Mouse (Mus musculus): ENCODE data around the gene Gm10283.
A peak's percentile ranks its signal among the peaks of the same experiment; 100 is the strongest.
"Not testable (repeated sequence)": the region's sequence is repeated elsewhere in the genome, so short reads cannot be mapped to it uniquely, and the experiment has no call there.

Gene Gm10283

GRCm38 (mm10) chr8:60503098-60503497 is at the start of gene Gm10283:
TSS of gene Gm10283 (minus strand) at chr8:60503198.
- DNase-seq, result no peak

GRCm38 (mm10) chr8:60534945-60535344 is 31.9 kb upstream of the Gm10283 start:
- no peak for DNase-seq

GRCm38 (mm10) chr8:60518286-60518685 is 15.3 kb upstream of the Gm10283 start:
- DNase-seq, result no peak

- peak; percentile 92 for DNase-seq
These were observed 2.9 kb upstream of the Gm10283 start, which contains the start of gene Aadat for GRCm38 (mm10) chr8:60505653-60506521. TSS of gene Aadat (plus strand) at chr8:60505932.

GRCm38 (mm10) chr8:60495046-60495445 is 8.0 kb downstream of the Gm10283 start:
- not testable (repeated sequence) for DNase-seq

GRCm38 (mm10) chr8:60494606-60495005 is 8.4 kb downstream of the Gm10283 start:
- DNase-seq, result no peak

- DNase-seq, result no peak
These were observed 10.5 kb downstream of the Gm10283 start for GRCm38 (mm10) chr8:60492471-60492870.

- no peak for DNase-seq
These were observed 11.1 kb downstream of the Gm10283 start for GRCm38 (mm10) chr8:60491871-60492270.

- DNase-seq, result no peak
These were observed 12.9 kb downstream of the Gm10283 start for GRCm38 (mm10) chr8:60490147-60490546.

- peak; percentile 72 for DNase-seq
These were observed 36.2 kb downstream of the Gm10283 start for GRCm38 (mm10) chr8:60466686-60467335.

GRCm38 (mm10) chr8:60449296-60449695 is 53.7 kb downstream of the Gm10283 start:
- DNase-seq, result no peak

- peak; percentile 47 for DNase-seq
These were observed 58.0 kb downstream of the Gm10283 start for GRCm38 (mm10) chr8:60444989-60445388.

- DNase-seq, result peak; percentile 2
These were observed 64.4 kb downstream of the Gm10283 start for GRCm38 (mm10) chr8:60438557-60438956.

GRCm38 (mm10) chr8:60436872-60437271 is 66.1 kb downstream of the Gm10283 start:
- no peak for DNase-seq

GRCm38 (mm10) chr8:60432649-60433048 is 70.3 kb downstream of the Gm10283 start:
- no peak for DNase-seq

GRCm38 (mm10) chr8:60406358-60406757 is 96.6 kb downstream of the Gm10283 start:
- no peak for DNase-seq

GRCm38 (mm10) chr8:60404994-60405548 is 97.9 kb downstream of the Gm10283 start:
- DNase-seq, result no peak

- no peak for DNase-seq
These were observed 109.3 kb downstream of the Gm10283 start for GRCm38 (mm10) chr8:60393675-60394074.

GRCm38 (mm10) chr8:60386589-60386988 is 116.4 kb downstream of the Gm10283 start:
- no peak for DNase-seq
